Mouse (Mus musculus): ENCODE measurements around the gene Ctrl.

The Ctrl gene

GRCm38 (mm10) chr8:105937496-105938305 is 4.0 kb upstream of the Ctrl start:
- DNase-seq, result peak; percentile 60

GRCm38 (mm10) chr8:105936866-105937475 is 3.3 kb upstream of the Ctrl start:
- peak; percentile 94 for DNase-seq

DNA sequence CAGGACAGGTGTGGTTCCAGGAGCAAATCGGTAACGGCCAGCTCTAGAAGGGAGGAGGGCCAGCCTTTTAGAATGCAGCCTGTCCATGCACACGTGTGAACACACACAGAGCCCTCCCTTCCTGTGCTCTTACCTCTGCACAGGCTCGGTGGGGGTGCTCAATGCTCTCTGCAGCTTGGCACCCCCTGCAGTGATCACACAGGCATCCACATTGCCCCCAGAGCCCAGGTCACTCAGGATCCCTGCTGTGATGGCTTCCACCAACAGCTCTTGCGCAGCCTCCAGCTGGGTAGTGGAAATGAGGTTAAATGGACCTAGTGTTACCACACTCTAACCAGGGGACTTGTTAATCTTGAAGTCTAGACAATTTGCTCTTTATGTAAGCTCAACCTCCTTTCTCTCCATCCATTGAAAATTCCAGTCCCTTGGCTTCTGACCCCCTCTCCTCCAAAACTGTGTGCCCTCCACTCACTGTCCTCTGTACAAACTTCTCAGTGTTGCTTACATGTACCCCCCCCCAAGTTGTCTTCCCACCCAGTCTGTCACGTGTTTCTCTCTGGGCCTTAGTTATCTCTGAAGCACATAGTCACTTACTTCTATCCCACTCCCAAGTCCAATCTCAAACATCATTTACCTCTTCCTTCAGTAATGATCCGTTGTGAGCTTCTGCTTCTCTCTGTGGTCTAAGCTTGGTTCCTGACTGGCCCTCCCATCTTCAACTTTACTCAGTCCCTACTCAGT is 2.4 kb upstream of the Ctrl start:
- DNase-seq, result no peak

GRCm38 (mm10) chr8:105935105-105935504 is 1.4 kb upstream of the Ctrl start:
- no peak for DNase-seq

GRCm38 (mm10) chr8:105932525-105932924 is 1.1 kb downstream of the Ctrl start:
- no peak for DNase-seq

DNA sequence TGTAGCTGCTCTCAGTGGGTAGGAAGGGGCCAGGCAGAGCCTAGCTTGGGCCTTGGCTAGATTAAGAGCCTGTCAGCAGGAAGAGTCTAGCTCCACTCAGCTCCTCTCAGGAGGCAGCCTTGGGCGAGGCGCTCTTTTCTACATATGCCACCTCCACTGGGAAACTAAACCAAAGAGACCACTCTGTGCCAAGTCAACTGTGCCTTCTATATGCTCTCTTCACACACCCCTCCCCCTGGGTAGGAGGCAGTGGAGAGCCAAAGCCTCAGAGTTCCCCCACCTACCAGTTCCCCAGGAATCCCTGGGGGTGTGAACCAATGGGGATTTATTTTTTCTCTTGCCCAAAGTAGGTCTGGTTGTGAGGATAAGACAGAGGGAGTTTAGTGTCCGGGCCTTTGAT is 2.4 kb downstream of the Ctrl start:
- no peak for DNase-seq

- peak; percentile 78 for DNase-seq
Observed at GRCm38 (mm10) chr8:105930602-105931001, 3.1 kb downstream of the Ctrl start.

- DNase-seq, result no peak
Observed at GRCm38 (mm10) chr8:105925123-105925522, 8.5 kb downstream of the Ctrl start.

- DNase-seq, result no peak
Observed at GRCm38 (mm10) chr8:105919390-105919789, 14.3 kb downstream of the Ctrl start.

- no peak for DNase-seq
Observed at GRCm38 (mm10) chr8:105900941-105901616, 32.6 kb downstream of the Ctrl start.

GRCm38 (mm10) chr8:105900180-105900940 is 33.3 kb downstream of the Ctrl start, which contains the start of gene Pskh1:
TSS of gene Pskh1 (plus strand) at chr8:105900441.
- DNase-seq, result peak; percentile 96

GRCm38 (mm10) chr8:105897801-105898480 is 35.7 kb downstream of the Ctrl start:
- DNase-seq, result no peak

DNA sequence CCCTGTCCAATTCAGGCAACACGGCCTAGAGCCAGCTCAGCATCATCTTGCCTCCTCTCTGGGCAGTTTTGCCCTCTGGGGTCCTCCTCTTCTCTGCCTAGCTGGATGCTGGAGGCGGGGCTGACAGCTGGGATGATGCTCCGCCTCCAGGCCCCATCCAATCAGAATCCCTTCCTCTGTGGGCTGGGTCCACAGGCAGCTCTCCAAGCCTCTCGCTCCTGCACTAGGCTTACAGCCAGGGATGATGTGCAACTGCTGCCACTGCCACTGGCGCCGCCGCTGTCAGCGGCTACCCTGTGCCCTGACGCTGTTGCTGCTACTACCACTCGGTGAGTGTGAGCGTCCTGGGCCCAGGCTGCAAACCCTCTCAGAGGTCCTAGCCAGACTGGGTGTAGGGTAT is 40.3 kb downstream of the Ctrl start, which contains the start of gene Nrn1l:
TSS of gene Nrn1l (plus strand) at position 229 of the 400 bp plus-strand sequence.
- peak; percentile 86 for DNase-seq

DNA sequence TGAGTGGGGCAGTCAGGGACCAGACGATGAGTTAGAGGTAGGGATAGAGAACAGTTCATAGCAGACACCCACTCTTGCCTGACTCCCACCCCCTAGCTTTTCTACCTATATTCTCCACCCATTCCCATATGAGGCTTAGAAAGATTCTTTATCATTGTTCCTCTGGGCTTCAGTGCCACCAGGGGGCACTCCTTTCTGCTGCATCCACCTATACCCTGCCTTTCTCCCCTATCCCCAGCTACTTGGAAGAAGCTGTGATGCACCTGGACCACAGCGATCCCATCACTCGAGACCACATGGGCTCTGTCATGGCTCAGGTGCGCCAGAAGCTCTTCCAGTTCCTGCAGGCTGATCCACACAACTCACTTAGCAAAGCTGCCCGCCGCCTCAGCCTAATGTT is 41.2 kb downstream of the Ctrl start:
- peak; percentile 37 for DNase-seq

DNA sequence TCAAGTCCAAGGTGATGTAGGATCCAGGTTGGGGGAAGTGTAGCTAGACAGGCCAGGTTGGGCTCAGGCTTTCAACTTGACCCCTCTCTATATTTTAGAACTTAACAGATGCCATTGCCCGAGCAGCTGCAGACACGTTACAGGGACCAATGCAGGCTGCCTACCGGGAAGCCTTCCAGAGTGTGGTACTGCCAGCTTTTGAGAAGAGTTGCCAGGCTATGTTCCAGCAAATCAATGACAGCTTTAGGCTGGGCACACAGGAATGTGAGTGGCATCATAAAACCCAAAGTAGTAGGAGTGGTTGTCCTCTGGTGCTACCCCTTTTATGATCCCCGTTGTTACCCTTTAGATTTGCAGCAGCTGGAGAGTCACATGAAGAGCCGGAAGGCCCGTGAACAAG is 42.8 kb downstream of the Ctrl start:
- no peak for DNase-seq

GRCm38 (mm10) chr8:105889756-105890465 is 43.8 kb downstream of the Ctrl start:
- no peak for DNase-seq
